Mouse (Mus musculus) midbrain, embryonic 11.5 days (tissue): ENCODE results near the gene Sumf2. TPM values are rescaled to one million over a fixed set of nuclear protein-coding genes. Genes with fewer than 3 reads are reported as not detected.

Experiments used
- ATAC-seq: fragments of 200-750 bp; cut with Nextera tagmentation; 2 replicates; pipeline ENCODE4 v1.8.0; 2017; ENCODE audit warnings: moderate TSS enrichment, moderate library complexity; ENCODE audit not compliant: low FRiP score
- DNase-seq: peaks from one replicate; pipeline ENCODE4 v3.0.0; 2015; ENCODE audit warnings: low spot score; ENCODE audit errors: missing footprints
- H3K27ac ChIP-seq: fragments of 300-500 bp; sonication (generic); 2 replicates; pipeline ENCODE4 v1.5.1; 2014; ENCODE audit warnings: low read depth, low read length
- H3K27me3 ChIP-seq: fragments of 300-500 bp; sonication (generic); 2 replicates; pipeline ENCODE4 v1.6.1; 2014; ENCODE audit warnings: mild to moderate bottlenecking, low read length, moderate library complexity, mixed read lengths; ENCODE audit not compliant: control insufficient read depth, insufficient read depth
- H3K36me3 ChIP-seq: fragments of 300-500 bp; sonication (generic); 2 replicates; pipeline ENCODE4 v1.6.1; 2014; ENCODE audit warnings: mild to moderate bottlenecking, low read length, moderate library complexity, mixed read lengths; ENCODE audit not compliant: control insufficient read depth, insufficient read depth
- H3K4me1 ChIP-seq: fragments of 300-500 bp; sonication (generic); 2 replicates; pipeline ENCODE4 v1.6.1; 2014; ENCODE audit warnings: low read length; ENCODE audit not compliant: control insufficient read depth, insufficient read depth
- H3K4me2 ChIP-seq: fragments of 300-500 bp; sonication (generic); 2 replicates; pipeline ENCODE4 v1.6.1; 2014; ENCODE audit warnings: mild to moderate bottlenecking, moderate library complexity
- H3K4me3 ChIP-seq: fragments of 300-500 bp; sonication (generic); 2 replicates; pipeline ENCODE4 v1.5.1; 2014; ENCODE audit warnings: low read depth, low read length
- H3K9ac ChIP-seq: fragments of 300-500 bp; sonication (generic); 2 replicates; pipeline ENCODE4 v1.6.1; 2014; ENCODE audit warnings: low read length
- H3K9me3 ChIP-seq: fragments of 300-500 bp; sonication (generic); 2 replicates; pipeline ENCODE4 v1.6.1; 2016; ENCODE audit warnings: low read length; ENCODE audit not compliant: control insufficient read depth
- WGBS: fragments of 180-500 bp; shearing (Covaris S2); extraction: QIAGEN DNeasy Blood & Tissue Kit; methylation state at CpG from one replicate; pipeline ENCODE4 v1.1.7; 2014; 5-methylcytosine and 5-hydroxymethylcytosine counted together
- polyA plus RNA-seq: library from polyadenylated mRNA; unstranded; fragments of >200 nt; fragmentation: Nextera tagmentation; extraction: Ambion mirVana; gene quantifications from 2 replicates; pipeline ENCODE4 v1.2.1, GENCODE M21; 2014

Sumf2 gene
- polyA plus RNA-seq, 1 experiment from 2014 or later: 48.2 TPM

- DNase-seq (peak; percentile 97), ATAC-seq (peak; percentile 100)
- peak within 1 kb of the TSS; percentile 64 for H3K9ac ChIP-seq
- no peak within 1 kb of the TSS for H3K27ac ChIP-seq
- H3K4me1 ChIP-seq: peaks cover 7% of the 10 kb centered on the region
- H3K36me3 ChIP-seq: no peaks in the 10 kb centered on the region
- no peaks in the 10 kb centered on the region for H3K9me3 ChIP-seq
- H3K27me3 ChIP-seq: no peaks in the 10 kb centered on the region
- peak within 1 kb of the TSS; percentile 80 for H3K4me2 ChIP-seq
- WGBS: 2% methylated on average over 44 of the region's 44 CpGs
- peak within 1 kb of the TSS; percentile 58 for H3K4me3 ChIP-seq
Measured at GRCm38 (mm10) chr5:129895198-129896088, 48.7 kb downstream of the Sumf2 start, which contains the start of gene Zbed5. TSS of gene Zbed5 (plus strand) at chr5:129895723.

DNA sequence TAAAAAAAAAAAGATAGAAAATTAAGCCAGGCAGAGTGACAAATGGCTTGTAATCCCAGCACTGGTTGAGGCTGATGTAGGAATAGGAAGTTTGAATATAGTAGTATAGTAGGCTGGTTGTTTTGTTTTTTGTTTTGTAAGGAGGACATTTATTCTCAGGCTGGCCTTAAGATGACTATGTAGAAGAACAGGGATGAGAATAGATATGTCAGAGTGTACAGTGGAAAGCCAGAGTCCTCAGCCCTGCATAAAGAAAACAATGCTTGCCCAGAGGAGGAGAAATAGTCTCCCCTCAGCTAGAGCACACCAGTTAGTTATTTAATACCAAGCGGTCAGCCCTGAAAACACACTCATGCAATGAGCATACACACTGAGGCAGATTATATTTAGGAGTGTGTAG is 51.7 kb downstream of the Sumf2 start, which contains the start of gene Phkg1:
Phkg1 (minus strand) TSS at position 101 of the 400 bp plus-strand sequence.
- WGBS: 93% methylated on average over 1 of the region's 1 CpGs
- H3K36me3 ChIP-seq: no peaks in the 10 kb centered on the region

DNA sequence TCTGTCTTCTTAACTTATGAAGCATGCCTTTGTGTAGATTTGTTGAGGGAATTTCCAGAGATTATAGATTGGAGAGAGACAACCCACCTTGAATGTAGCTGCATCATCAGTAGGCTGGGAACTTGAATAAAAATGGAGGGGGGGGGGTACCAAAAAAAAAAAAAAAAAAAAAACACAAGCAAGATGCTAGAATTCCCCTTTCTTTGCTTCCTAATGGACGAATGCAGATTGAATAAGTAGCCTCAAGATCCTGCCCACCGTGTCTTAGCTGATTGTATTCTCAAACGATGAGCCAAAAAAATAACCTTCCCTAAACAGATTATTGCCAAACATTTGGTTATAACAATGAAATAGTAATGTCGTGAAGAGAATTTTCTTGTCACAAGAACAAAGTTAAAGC is 61.0 kb downstream of the Sumf2 start:
- Histone ChIP-seq H3K36me3 (no peaks in the 10 kb centered on the region), H3K4me1 (peaks cover 8% of the 10 kb centered on the region), H3K27ac (peak overlapping the region; percentile 91; the same call in 1 of the 2 replicates), H3K9ac (peak overlapping the region; percentile 82), H3K27me3 (no peaks in the 10 kb centered on the region), H3K4me2 (peak overlapping the region; percentile 78), H3K4me3 (peak overlapping the region; percentile 63), H3K9me3 (no peaks in the 10 kb centered on the region)
- DNase-seq (no peak), ATAC-seq (no peak)
- 38% methylated on average over 4 of the region's 4 CpGs for WGBS

More for the DNA sequence above, 51.7 kb downstream of the Sumf2 start, which contains the start of gene Phkg1:
- DNase-seq: no peak
- ATAC-seq: no peak
- H3K9me3 ChIP-seq: no peaks in the 10 kb centered on the region
- peaks cover 7% of the 10 kb centered on the region for H3K4me1 ChIP-seq
- H3K4me2 ChIP-seq: no peak within 1 kb of the TSS
- no peak within 1 kb of the TSS for H3K9ac ChIP-seq
- no peak within 1 kb of the TSS for H3K4me3 ChIP-seq
- no peaks in the 10 kb centered on the region for H3K27me3 ChIP-seq
- no peak within 1 kb of the TSS for H3K27ac ChIP-seq

GRCm38 (mm10) chr5:129908242-129908965 is 61.6 kb downstream of the Sumf2 start, which contains the start of gene Nupr1l:
TSS of gene Nupr1l (plus strand) at chr5:129908540.
- under 1% methylated on average over 63 of the region's 63 CpGs for WGBS
- Histone ChIP-seq H3K9me3 (no peaks in the 10 kb centered on the region), H3K4me3 (peak within 1 kb of the TSS; percentile 63), H3K27me3 (no peaks in the 10 kb centered on the region), H3K27ac (peak within 1 kb of the TSS; percentile 91), H3K4me1 (peaks cover 8% of the 10 kb centered on the region), H3K9ac (peak within 1 kb of the TSS; percentile 82), H3K4me2 (peak within 1 kb of the TSS; percentile 78), H3K36me3 (no peaks in the 10 kb centered on the region)
- peak; percentile 99 for ATAC-seq
- peak; percentile 99 for DNase-seq

DNA sequence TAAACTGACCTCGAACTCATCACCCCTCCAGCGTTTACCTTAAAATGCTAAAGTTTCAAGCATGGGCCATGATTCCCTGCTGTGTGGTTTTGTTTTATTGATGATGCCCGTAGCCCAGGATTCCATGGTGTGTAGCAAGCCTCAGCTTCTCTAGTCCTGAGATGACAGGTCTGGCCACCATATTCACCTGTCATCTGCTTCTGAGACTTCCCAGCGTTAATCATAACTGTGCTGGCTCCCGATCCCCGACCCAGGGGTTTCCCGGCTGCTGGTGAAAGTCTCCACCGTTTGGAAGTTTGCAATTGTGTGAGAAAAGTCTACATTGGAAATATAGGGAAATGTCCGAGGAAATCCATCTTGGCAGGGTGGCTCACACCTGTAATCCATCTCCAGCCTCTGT is 62.4 kb downstream of the Sumf2 start:
- Histone ChIP-seq H3K4me1 (peaks cover 8% of the 10 kb centered on the region), H3K27ac (peak overlapping the region; percentile 91; the same call in 1 of the 2 replicates), H3K4me2 (peak overlapping the region; percentile 78), H3K9ac (no peak overlapping the region; the same call in 1 of the 2 replicates), H3K9me3 (no peaks in the 10 kb centered on the region), H3K27me3 (no peaks in the 10 kb centered on the region), H3K4me3 (peak overlapping the region; percentile 63; the same call in 1 of the 2 replicates), H3K36me3 (no peaks in the 10 kb centered on the region)
- 76% methylated on average over 9 of the region's 9 CpGs for WGBS
- DNase-seq (no peak), ATAC-seq (no peak)

DNA sequence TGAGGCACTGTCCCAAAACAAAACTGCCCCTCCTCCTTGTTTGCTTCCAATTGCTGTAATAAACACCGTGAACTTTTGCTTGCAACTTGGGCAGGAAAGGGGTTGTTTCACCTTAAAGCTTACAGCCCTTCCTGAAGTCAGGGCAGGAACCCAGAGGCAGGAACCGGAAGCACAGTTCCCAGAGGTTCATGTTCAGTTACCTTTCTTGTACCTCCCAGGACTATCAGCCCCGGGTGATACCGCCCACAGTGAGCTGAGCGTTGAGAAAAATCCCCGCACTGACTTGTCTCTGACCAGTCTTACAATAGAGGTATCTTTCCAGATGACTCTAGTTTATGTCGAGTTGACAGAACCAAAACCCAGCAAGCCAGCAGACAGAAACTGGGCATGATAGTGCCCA is 62.8 kb downstream of the Sumf2 start:
- Histone ChIP-seq H3K4me3 (no peak overlapping the region), H3K4me2 (no peak overlapping the region), H3K9me3 (no peaks in the 10 kb centered on the region), H3K36me3 (no peaks in the 10 kb centered on the region), H3K27me3 (no peaks in the 10 kb centered on the region), H3K27ac (no peak overlapping the region), H3K9ac (no peak overlapping the region), H3K4me1 (peaks cover 8% of the 10 kb centered on the region)
- WGBS: 81% methylated on average over 7 of the region's 7 CpGs
- DNase-seq (no peak), ATAC-seq (no peak)

Other genes starting within 250 kb of the Sumf2 start
- gene Zfp11, start 176.9 kb upstream of the Sumf2 start, polyA plus RNA-seq: 6.1 and 8.2 TPM in 2 replicates
- not detected in 2 replicates for gene Sept14, start 138.5 kb upstream of the Sumf2 start, polyA plus RNA-seq
- 180 and 189 TPM in 2 replicates for gene Mrps17, start 131.5 kb upstream of the Sumf2 start, polyA plus RNA-seq
- gene Nipsnap2, start 121.9 kb upstream of the Sumf2 start, polyA plus RNA-seq: 83.6 and 89.0 TPM in 2 replicates
- 42.2 and 42.3 TPM in 2 replicates for gene Psph, start 59.5 kb upstream of the Sumf2 start, polyA plus RNA-seq
- 880 and 964 TPM in 2 replicates for gene Chchd2, start 40.5 kb downstream of the Sumf2 start, polyA plus RNA-seq
- gene Zbed5, start 48.7 kb downstream of the Sumf2 start, polyA plus RNA-seq: 7.1 and 9.3 TPM in 2 replicates
- gene Phkg1, start 51.6 kb downstream of the Sumf2 start, polyA plus RNA-seq: 0.18 and 0.22 TPM in 2 replicates
- 3.7 and 5.4 TPM in 2 replicates for gene Nupr1l, start 61.6 kb downstream of the Sumf2 start, polyA plus RNA-seq
- 36.0 and 36.8 TPM in 2 replicates for gene Vkorc1l1, start 95.0 kb downstream of the Sumf2 start, polyA plus RNA-seq
- 31.8 and 33.9 TPM in 2 replicates for gene Gusb, start 156.1 kb downstream of the Sumf2 start, polyA plus RNA-seq
- gene Asl, start 182.3 kb downstream of the Sumf2 start, polyA plus RNA-seq: 24.2 and 30.1 TPM in 2 replicates
- gene Crcp, start 182.3 kb downstream of the Sumf2 start, polyA plus RNA-seq: 41.1 and 42.7 TPM in 2 replicates
- gene Tpst1, start 226.3 kb downstream of the Sumf2 start, polyA plus RNA-seq: 64.7 and 68.7 TPM in 2 replicates